Mouse (Mus musculus): Measurements from ENCODE around the gene Slc41a2. TPM values are rescaled to one million over a fixed set of nuclear protein-coding genes. Genes with fewer than 3 reads are reported as not detected.

Gene Slc41a2
- total and polyA plus RNA-seq, 3 experiments = 0.17 TPM; not detected in 2

- Histone ChIP-seq H3K27ac (ENCODE audit: insufficient read depth, low read depth) (no peak overlapping the region), H3K4me2 (ENCODE audit: insufficient read depth, low read depth, poor library complexity, severe bottlenecking) (peak overlapping the region; percentile 2; the same call in 1 of the 2 replicates), H3K4me3 (replicated peaks in 1 of 3; ENCODE audit: low read depth in 2 of 3, low read length in 2 of 3, poor library complexity in 1 of 3) (no peak overlapping the region), H3K4me1 (ENCODE audit: control insufficient read depth in 1 of 2, insufficient read depth in 2 of 2) (peaks cover 15 to 23% of the 10 kb centered on the region in 2 experiments), H3K9ac (ENCODE audit: insufficient read depth, low read depth) (no peak overlapping the region; the same call in 1 of the 2 replicates), H3K36me3 (replicated peaks in 1 of 2; ENCODE audit: control insufficient read depth in 1 of 2, insufficient read depth in 1 of 2, low read length in 1 of 2) (no peaks in the 10 kb centered on the region), H3K27me3 (replicated peaks) (no peaks in the 10 kb centered on the region), H3K79me2 (replicated peaks; ENCODE audit: control insufficient read depth, extremely low read depth, insufficient read depth, poor library complexity, severe bottlenecking) (no peaks in the 10 kb centered on the region), H3K9me3 (replicated peaks; ENCODE audit: low read length) (peaks cover 4% of the 10 kb centered on the region)
- in situ Hi-C loops (cut with MboI; ENCODE audit: low pct_ligation_motif_present, low pct_unique_long_range_greater_than_20kb, low sequenced_read_pairs) (no loop called here), dilution Hi-C loops (cut with MboI; ENCODE audit: extremely low pct_ligation_motif_present, extremely low pct_unique_long_range_greater_than_20kb, low sequenced_read_pairs) (no loop called here)
- DNase-seq (ENCODE audit: extremely low read depth) = peak; percentile 68
- TF ChIP-seq BHLHE40 (IDR thresholded peaks at IDR 0.05; ENCODE audit: low read depth, low read length) = peak; percentile 67
- peak; percentile 36; the same call in 1 of the 2 replicates for TF ChIP-seq MYC (IDR thresholded peaks at IDR 0.05; ENCODE audit: low read depth, low read length)
- TF ChIP-seq ZNF384 (IDR thresholded peaks at IDR 0.05; ENCODE audit: low read depth, low read length) = no peak
- TF ChIP-seq POLR2AphosphoS2 (IDR thresholded peaks at IDR 0.05; ENCODE audit: low read depth, low read length) = no peak
- no peak for TF ChIP-seq ZKSCAN1 (IDR thresholded peaks at IDR 0.05; ENCODE audit: borderline replicate concordance, low read depth, low read length)
- TF ChIP-seq SMC3 (IDR thresholded peaks at IDR 0.05; ENCODE audit: low read depth, low read length) = no peak
- peak; percentile 75 for TF ChIP-seq TCF12 (IDR thresholded peaks at IDR 0.05; ENCODE audit: low read depth, low read length)
- TF ChIP-seq MAZ (IDR thresholded peaks at IDR 0.05; ENCODE audit: low read depth, low read length) = 0 out of 2 replicates have a peak, but pooled peaks have one; percentile 32
- no peak for TF ChIP-seq UBTF (IDR thresholded peaks at IDR 0.05; ENCODE audit: low read depth, low read length)
- peak; percentile 74 for TF ChIP-seq ETS1 (conservative IDR thresholded peaks at IDR 0.05; ENCODE audit: low read depth, low read length)
- no peak for TF ChIP-seq KAT2A (IDR thresholded peaks at IDR 0.05; ENCODE audit: insufficient replicate concordance, low read length)
- TF ChIP-seq CHD2 (IDR thresholded peaks at IDR 0.05; ENCODE audit: low read length) = no peak
- peak; percentile 47; the same call in 1 of the 2 replicates for TF ChIP-seq IRF4 (IDR thresholded peaks at IDR 0.05; ENCODE audit: low read depth, low read length)
- 0 out of 2 replicates have a peak, but pooled peaks have one; percentile 27 for TF ChIP-seq MEF2A (IDR thresholded peaks at IDR 0.05; ENCODE audit: borderline replicate concordance, low read depth, low read length)
- peak; percentile 19; the same call in 1 of the 2 replicates for TF ChIP-seq MXI1 (IDR thresholded peaks at IDR 0.05; ENCODE audit: low read depth, low read length)
- no peak for TF ChIP-seq POLR2A (IDR thresholded peaks at IDR 0.05; ENCODE audit: low read depth, low read length)
- TF ChIP-seq RAD21 (IDR thresholded peaks at IDR 0.05; ENCODE audit: low read depth, low read length) = no peak
- TF ChIP-seq JUND (conservative IDR thresholded peaks at IDR 0.05; ENCODE audit: low read depth, low read length) = peak; percentile 44; the same call in 1 of the 2 replicates
- TF ChIP-seq NELFE (IDR thresholded peaks at IDR 0.05; ENCODE audit: low read depth, low read length) = no peak
- TF ChIP-seq JUN (IDR thresholded peaks at IDR 0.05; ENCODE audit: insufficient read depth, low read depth, low read length) = peak; percentile 55; the same call in 1 of the 2 replicates
- peak; percentile 76 for TF ChIP-seq EP300 (IDR thresholded peaks at IDR 0.05; ENCODE audit: low read length)
- TF ChIP-seq RCOR1 (conservative IDR thresholded peaks at IDR 0.05; ENCODE audit: low read depth, low read length) = no peak
- no peak for TF ChIP-seq ZC3H11A (IDR thresholded peaks at IDR 0.05; ENCODE audit: low read depth, low read length)
- no peak for TF ChIP-seq NRF1 (IDR thresholded peaks at IDR 0.05; ENCODE audit: low read depth, low read length)
Measured at GRCm38 (mm10) chr10:83266241-83266640, 71.4 kb downstream of the Slc41a2 start.

Measured in CH12.LX (cell line).